ENCODE assay signal across 16 mouse cellular contexts in the genomic region with DNA sequence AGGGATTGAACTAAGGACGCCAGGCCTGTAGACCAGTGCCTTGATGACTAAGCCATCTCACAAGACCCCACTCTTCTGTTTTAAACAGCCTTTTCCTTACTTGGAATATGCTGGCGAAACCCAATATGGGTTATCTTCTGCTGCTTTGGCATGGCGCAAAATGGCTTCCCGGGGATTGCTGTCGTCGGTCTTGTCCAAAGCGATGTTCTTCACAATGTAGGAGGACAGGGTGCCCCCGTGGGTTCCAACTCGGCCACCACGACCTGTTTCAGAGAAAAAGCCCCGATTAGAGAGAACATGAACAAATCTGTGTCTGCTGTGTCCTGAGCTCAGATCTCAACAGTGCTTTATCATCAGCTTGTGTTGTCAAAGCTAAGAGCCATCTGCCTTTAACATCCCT.
"Had no signal": no experiment of that assay in that cellular context is flagged by ENCODE, and none has a peak within 500 bp of the region (broad histone marks: within the 10 kb centered on the region; RNA-seq: fewer than 3 reads in every experiment).

No protein-coding gene starts in this region.

- H3K9me3 ChIP-seq: neural tube, embryonic 13.5 days; neural tube, embryonic 15.5 days; stomach, embryonic 15.5 days had no signal

- H3K4me1 ChIP-seq: neural tube, embryonic 15.5 days; stomach, embryonic 15.5 days had no signal

- DNase-seq: retina, postnatal 1 day; right cerebral cortex, adult 18-20 months; right cerebral cortex, postnatal 14 days; right cerebral cortex, postnatal 25 days; right cerebral cortex, postnatal 4 days; spleen, adult 18-20 months; thymus, adult 18-20 months; thymus, adult 2 months; thymus, postnatal 14 days; thymus, postnatal 25 days; thymus, postnatal 36 days; thymus, postnatal 4 days had no signal

- H3K27ac ChIP-seq: neural tube, embryonic 13.5 days; neural tube, embryonic 15.5 days; stomach, embryonic 15.5 days; stomach, postnatal 0 days had no signal

- H3K4me3 ChIP-seq: neural tube, embryonic 13.5 days; neural tube, embryonic 15.5 days; stomach, embryonic 15.5 days had no signal

- H3K9ac ChIP-seq: neural tube, embryonic 13.5 days; neural tube, embryonic 15.5 days; stomach, embryonic 15.5 days had no signal

- H3K4me2 ChIP-seq: neural tube, embryonic 13.5 days; neural tube, embryonic 15.5 days; stomach, embryonic 15.5 days had no signal

- H3K27me3 ChIP-seq: neural tube, embryonic 13.5 days; neural tube, embryonic 15.5 days; stomach, embryonic 15.5 days had no signal
